Mouse (Mus musculus) brown adipose tissue, adult 24 weeks (tissue): ENCODE results near the gene Cox17. TPM values are rescaled to one million over a fixed set of nuclear protein-coding genes. Genes with fewer than 3 reads are reported as not detected.

Experiments used
- H3K27ac ChIP-seq: fragments of 200-500 bp; replicated peaks from 2 replicates; pipeline ENCODE4 v1.5.1; 2012; ENCODE audit warnings: low read depth, mild to moderate bottlenecking, low read length
- H3K4me1 ChIP-seq: fragments of 200-500 bp; 2 replicates; pipeline ENCODE4 v1.6.1; 2012; ENCODE audit warnings: low read length, mixed read lengths; ENCODE audit not compliant: control insufficient read depth, insufficient read depth, insufficient read length
- H3K4me3 ChIP-seq: fragments of 200-500 bp; 2 replicates; pipeline ENCODE4 v1.5.1; 2012; ENCODE audit warnings: low read depth, mild to moderate bottlenecking, low read length, moderate library complexity; ENCODE audit not compliant: insufficient read depth
- polyA plus RNA-seq: library from polyadenylated mRNA; stranded (reverse); fragments of >200 nt; gene quantifications from 2 replicates; pipeline ENCODE4 v1.2.4, GENCODE M21; 2012; ENCODE audit not compliant: missing spikeins, insufficient read depth, insufficient read length

The Cox17 gene
- polyA plus RNA-seq, 1 experiment = 1,331 TPM

- Histone ChIP-seq H3K4me1 (0 out of 2 replicates have a peak, but pooled peaks cover 4% of the 10 kb centered on the region), H3K27ac (no peak overlapping the region), H3K4me3 (no peak overlapping the region)
Measured at GRCm38 (mm10) chr16:38388757-38389156, 42.0 kb downstream of the Cox17 start.

- Histone ChIP-seq H3K4me1 (0 out of 2 replicates have a peak, but pooled peaks cover 4% of the 10 kb centered on the region), H3K4me3 (no peak overlapping the region), H3K27ac (no peak overlapping the region)
Measured at GRCm38 (mm10) chr16:38389284-38389893, 42.6 kb downstream of the Cox17 start.

- Histone ChIP-seq H3K4me1 (0 out of 2 replicates have a peak, but pooled peaks cover 4% of the 10 kb centered on the region), H3K27ac (no peak overlapping the region), H3K4me3 (no peak overlapping the region)
Measured at GRCm38 (mm10) chr16:38390322-38390721, 43.5 kb downstream of the Cox17 start.

GRCm38 (mm10) chr16:38392126-38392894 is 45.5 kb downstream of the Cox17 start:
- H3K4me3 ChIP-seq = peak overlapping the region; percentile 59
- peak overlapping the region; percentile 83 for H3K27ac ChIP-seq
- 0 out of 2 replicates have a peak, but pooled peaks cover 4% of the 10 kb centered on the region for H3K4me1 ChIP-seq

- Histone ChIP-seq H3K27ac (peak overlapping the region; percentile 70), H3K4me1 (0 out of 2 replicates have a peak, but pooled peaks cover 4% of the 10 kb centered on the region), H3K4me3 (no peak overlapping the region)
Measured at GRCm38 (mm10) chr16:38394191-38394618, 47.4 kb downstream of the Cox17 start.

GRCm38 (mm10) chr16:38395060-38395730 is 48.4 kb downstream of the Cox17 start:
- Histone ChIP-seq H3K4me1 (0 out of 2 replicates have a peak, but pooled peaks cover 4% of the 10 kb centered on the region), H3K27ac (peak overlapping the region; percentile 70; the same call in 1 of the 2 replicates)

GRCm38 (mm10) chr16:38396155-38396554 is 49.4 kb downstream of the Cox17 start:
- Histone ChIP-seq H3K4me1 (0 out of 2 replicates have a peak, but pooled peaks cover 4% of the 10 kb centered on the region), H3K27ac (no peak overlapping the region), H3K4me3 (peak overlapping the region; percentile 27; the same call in 1 of the 2 replicates)

More at GRCm38 (mm10) chr16:38395060-38395730, 48.4 kb downstream of the Cox17 start:
- no peak overlapping the region for H3K4me3 ChIP-seq

GRCm38 (mm10) chr16:38398266-38398665 is 51.5 kb downstream of the Cox17 start:
- Histone ChIP-seq H3K4me1 (no peaks in the 10 kb centered on the region), H3K27ac (no peak overlapping the region), H3K4me3 (no peak overlapping the region)

- Histone ChIP-seq H3K4me3 (no peak overlapping the region), H3K4me1 (no peaks in the 10 kb centered on the region), H3K27ac (peak overlapping the region; percentile 4; the same call in 1 of the 2 replicates)
Measured at GRCm38 (mm10) chr16:38399076-38399475, 52.3 kb downstream of the Cox17 start.

- H3K4me3 ChIP-seq = peak overlapping the region; percentile 8; the same call in 1 of the 2 replicates
- peak overlapping the region; percentile 65 for H3K27ac ChIP-seq
- no peaks in the 10 kb centered on the region for H3K4me1 ChIP-seq
Measured at GRCm38 (mm10) chr16:38399531-38400231, 52.9 kb downstream of the Cox17 start.

GRCm38 (mm10) chr16:38400311-38400960 is 53.6 kb downstream of the Cox17 start:
- H3K4me3 ChIP-seq = no peak overlapping the region

GRCm38 (mm10) chr16:38401468-38401867 is 54.7 kb downstream of the Cox17 start:
- no peak overlapping the region for H3K27ac ChIP-seq
- no peaks in the 10 kb centered on the region for H3K4me1 ChIP-seq
- H3K4me3 ChIP-seq = no peak overlapping the region

More at GRCm38 (mm10) chr16:38400311-38400960, 53.6 kb downstream of the Cox17 start:
- H3K4me1 ChIP-seq = no peaks in the 10 kb centered on the region
- H3K27ac ChIP-seq = peak overlapping the region; percentile 65; the same call in 1 of the 2 replicates
